Mouse (Mus musculus): ENCODE data around the gene A730009L09Rik.

The A730009L09Rik gene

GRCm38 (mm10) chr16:84514821-84515220, at the start of gene A730009L09Rik:
TSS of gene A730009L09Rik (plus strand) at chr16:84515121.
- no peak for DNase-seq (ENCODE audit: low spot score)

GRCm38 (mm10) chr16:84465581-84466165, 49.2 kb upstream of the A730009L09Rik start:
- DNase-seq (ENCODE audit: low spot score): no peak

GRCm38 (mm10) chr16:84468898-84469297, 46.0 kb upstream of the A730009L09Rik start:
- DNase-seq (ENCODE audit: low spot score): no peak

GRCm38 (mm10) chr16:84469994-84470393, 44.9 kb upstream of the A730009L09Rik start:
- DNase-seq (ENCODE audit: low spot score): no peak

- no peak for DNase-seq (ENCODE audit: low spot score)
These were observed 41.5 kb upstream of the A730009L09Rik start for GRCm38 (mm10) chr16:84473406-84473805.

- DNase-seq (ENCODE audit: low spot score): no peak
These were observed 40.2 kb upstream of the A730009L09Rik start for GRCm38 (mm10) chr16:84474712-84475111.

GRCm38 (mm10) chr16:84476948-84477347, 38.0 kb upstream of the A730009L09Rik start:
- no peak for DNase-seq (ENCODE audit: low spot score)

- no peak for DNase-seq (ENCODE audit: low spot score)
These were observed 37.4 kb upstream of the A730009L09Rik start for GRCm38 (mm10) chr16:84477528-84477927.

GRCm38 (mm10) chr16:84477952-84478351, 37.0 kb upstream of the A730009L09Rik start:
- no peak for DNase-seq (ENCODE audit: low spot score)

- DNase-seq (ENCODE audit: low spot score): no peak
These were observed 29.0 kb upstream of the A730009L09Rik start for GRCm38 (mm10) chr16:84485931-84486330.

GRCm38 (mm10) chr16:84494818-84495217, 20.1 kb upstream of the A730009L09Rik start:
- no peak for DNase-seq (ENCODE audit: low spot score)

GRCm38 (mm10) chr16:84495438-84495837, 19.5 kb upstream of the A730009L09Rik start:
- DNase-seq (ENCODE audit: low spot score): no peak

GRCm38 (mm10) chr16:84507681-84508080, 7.2 kb upstream of the A730009L09Rik start:
- no peak for DNase-seq (ENCODE audit: low spot score)

- DNase-seq (ENCODE audit: low spot score): no peak
These were observed 7.2 kb downstream of the A730009L09Rik start for GRCm38 (mm10) chr16:84521975-84522635.

- no peak for DNase-seq (ENCODE audit: low spot score)
These were observed 8.1 kb downstream of the A730009L09Rik start for GRCm38 (mm10) chr16:84523061-84523460.

GRCm38 (mm10) chr16:84527375-84527774, 12.5 kb downstream of the A730009L09Rik start:
- no peak for DNase-seq (ENCODE audit: low spot score)

GRCm38 (mm10) chr16:84532803-84533202, 17.9 kb downstream of the A730009L09Rik start:
- no peak for DNase-seq (ENCODE audit: low spot score)

- DNase-seq (ENCODE audit: low spot score): no peak
These were observed 31.1 kb downstream of the A730009L09Rik start for GRCm38 (mm10) chr16:84546059-84546458.

GRCm38 (mm10) chr16:84549122-84549521, 34.2 kb downstream of the A730009L09Rik start:
- no peak for DNase-seq (ENCODE audit: low spot score)

- no peak for DNase-seq (ENCODE audit: low spot score)
These were observed 35.5 kb downstream of the A730009L09Rik start for GRCm38 (mm10) chr16:84550445-84550844.

- DNase-seq (ENCODE audit: low spot score): no peak
These were observed 39.1 kb downstream of the A730009L09Rik start for GRCm38 (mm10) chr16:84553981-84554380.

GRCm38 (mm10) chr16:84558113-84558917, 43.4 kb downstream of the A730009L09Rik start:
- DNase-seq (ENCODE audit: low spot score): no peak

Data from yolk sac, embryonic 10.5 days (tissue).